Mouse (Mus musculus) liver, adult (tissue): ENCODE measurements around the gene Hrct1.

Experiments
- GATA4 ChIP-seq: IDR thresholded peaks from 2 replicates; pipeline ENCODE4 v1.6.1; 2014; ENCODE audit warnings: mild to moderate bottlenecking, low read length; ENCODE audit not compliant: insufficient replicate concordance

Gene Hrct1

DNA sequence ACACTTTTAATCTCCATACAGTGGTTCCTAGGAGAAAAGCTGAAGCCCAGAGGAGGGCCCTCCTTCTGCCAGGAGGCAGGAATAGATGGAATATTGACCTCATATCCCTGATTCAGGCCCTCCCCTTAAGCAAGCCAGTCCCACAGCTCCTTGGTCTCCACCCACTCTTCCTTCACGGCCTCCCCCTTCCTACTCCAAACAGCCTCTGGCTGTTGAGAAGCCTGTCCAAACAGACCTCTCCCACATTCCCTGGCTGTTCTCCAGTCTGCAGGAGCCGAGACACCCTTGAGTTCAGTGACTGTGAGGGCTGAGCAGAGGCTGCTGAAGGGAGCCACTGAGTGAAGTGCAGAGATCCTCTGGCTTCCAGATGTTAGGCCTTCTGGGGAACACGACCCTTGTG, at the start of gene Hrct1:
Hrct1 (plus strand) TSS at position 194 of the 400 bp plus-strand sequence.
- TF ChIP-seq GATA4: no peak

DNA sequence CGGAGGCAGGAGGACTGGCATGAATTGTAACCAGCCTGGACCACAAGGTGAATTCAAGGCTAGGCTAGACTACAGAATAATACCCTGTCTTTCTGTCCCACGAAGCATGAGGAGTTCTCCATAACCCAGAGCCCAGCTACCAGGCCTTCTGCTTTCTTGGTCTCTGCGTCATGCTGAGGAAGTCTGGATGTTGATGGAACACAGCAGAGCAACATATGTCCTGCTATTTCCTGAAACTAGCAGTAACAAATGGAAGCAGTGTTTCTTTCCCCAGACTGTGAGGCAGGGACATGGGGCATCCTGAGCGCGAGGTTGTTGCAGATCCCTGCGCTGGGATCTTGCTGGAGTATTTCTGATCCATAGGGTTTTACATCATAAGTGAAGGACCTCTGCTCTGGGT, 48.4 kb upstream of the Hrct1 start:
- no peak for TF ChIP-seq GATA4

DNA sequence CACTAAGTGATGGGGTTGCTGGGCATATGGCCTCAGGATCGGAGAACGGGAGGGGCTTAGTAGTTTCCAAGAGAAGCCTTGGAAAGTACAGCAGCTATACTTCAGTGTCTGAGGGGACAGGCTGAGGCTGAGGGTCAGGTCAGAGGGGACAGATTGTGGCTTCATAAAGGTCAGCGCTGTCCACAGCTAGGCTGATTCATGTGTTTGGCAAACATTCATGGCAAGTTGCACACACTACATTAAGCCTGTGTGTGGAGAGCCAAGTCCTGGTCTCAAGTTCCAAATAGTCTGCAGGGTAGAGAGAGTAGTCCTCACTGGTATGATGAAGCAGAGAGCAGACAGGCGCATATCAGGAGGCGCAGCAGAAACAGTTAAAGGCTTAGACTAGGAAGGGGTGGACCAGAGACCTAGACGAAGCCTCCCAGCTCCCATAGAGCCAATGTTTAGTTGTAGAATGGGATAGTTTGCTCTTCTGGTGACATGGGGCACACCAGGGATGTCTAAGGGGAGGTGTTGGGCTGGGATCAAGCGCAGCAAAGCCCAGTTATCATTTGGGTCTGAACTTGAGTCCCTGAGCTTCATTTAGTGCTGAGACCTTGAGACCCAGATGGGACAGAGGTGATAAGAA, 47.5 kb upstream of the Hrct1 start:
- no peak for TF ChIP-seq GATA4

DNA sequence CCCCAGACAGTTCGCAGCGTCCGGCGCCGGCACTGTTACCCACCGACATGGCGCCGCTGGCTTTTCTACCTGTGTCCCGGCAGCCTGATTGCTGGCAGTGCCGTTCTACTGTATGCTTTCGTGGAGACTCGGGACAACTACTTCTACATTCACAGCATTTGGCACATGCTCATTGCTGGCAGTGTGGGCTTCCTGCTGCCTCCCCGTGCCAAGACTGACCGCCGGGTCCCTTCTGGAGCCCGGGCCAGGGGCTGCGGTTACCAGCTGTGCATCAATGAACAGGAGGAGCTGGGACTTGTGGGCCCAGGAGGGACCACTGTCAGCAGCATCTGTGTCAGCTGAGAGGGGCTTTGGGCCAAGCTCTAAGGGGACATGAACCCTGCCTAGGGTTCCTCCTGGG, 37.0 kb upstream of the Hrct1 start:
- TF ChIP-seq GATA4: no peak

DNA sequence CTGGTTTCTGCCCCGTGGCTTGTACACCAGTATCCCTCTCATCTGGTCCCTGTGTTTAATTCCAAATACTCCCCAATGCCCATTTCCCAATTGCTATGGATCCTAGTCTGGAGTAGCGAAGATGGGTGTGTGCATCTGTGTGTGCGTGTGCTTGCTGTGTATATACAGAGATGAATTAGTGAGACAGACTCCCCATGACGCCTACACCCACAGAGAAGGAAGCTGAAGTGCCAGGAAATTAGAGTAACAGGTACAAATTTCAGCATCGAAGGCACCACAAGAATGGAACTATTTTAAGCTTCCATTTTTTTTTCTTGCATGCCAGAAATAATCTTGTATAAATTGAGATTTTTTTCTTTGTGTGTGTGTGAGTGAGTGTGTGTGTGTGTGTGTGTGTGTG, 36.0 kb upstream of the Hrct1 start:
- TF ChIP-seq GATA4: no peak

DNA sequence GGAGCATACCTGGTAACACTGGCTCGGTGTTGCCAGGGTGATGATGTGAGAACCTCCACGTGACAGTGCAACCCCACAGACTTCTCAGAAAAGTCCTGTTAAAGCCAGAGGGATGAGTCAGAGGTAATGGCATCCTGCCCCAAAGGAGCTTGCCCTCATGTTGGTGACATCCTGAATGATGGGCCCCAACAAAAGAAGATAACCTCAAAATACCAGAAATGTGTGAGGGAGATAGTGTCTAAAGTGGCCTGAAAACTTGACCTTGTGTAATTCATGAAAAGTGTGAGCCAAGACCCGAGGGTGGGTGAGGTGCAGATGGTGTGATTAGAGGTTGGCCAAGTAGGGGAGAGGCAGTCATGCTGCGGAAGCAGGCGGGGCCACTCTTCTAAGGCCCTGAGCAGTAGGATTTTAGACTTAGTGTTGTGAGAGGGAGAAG, 33.2 kb upstream of the Hrct1 start:
- no peak for TF ChIP-seq GATA4

DNA sequence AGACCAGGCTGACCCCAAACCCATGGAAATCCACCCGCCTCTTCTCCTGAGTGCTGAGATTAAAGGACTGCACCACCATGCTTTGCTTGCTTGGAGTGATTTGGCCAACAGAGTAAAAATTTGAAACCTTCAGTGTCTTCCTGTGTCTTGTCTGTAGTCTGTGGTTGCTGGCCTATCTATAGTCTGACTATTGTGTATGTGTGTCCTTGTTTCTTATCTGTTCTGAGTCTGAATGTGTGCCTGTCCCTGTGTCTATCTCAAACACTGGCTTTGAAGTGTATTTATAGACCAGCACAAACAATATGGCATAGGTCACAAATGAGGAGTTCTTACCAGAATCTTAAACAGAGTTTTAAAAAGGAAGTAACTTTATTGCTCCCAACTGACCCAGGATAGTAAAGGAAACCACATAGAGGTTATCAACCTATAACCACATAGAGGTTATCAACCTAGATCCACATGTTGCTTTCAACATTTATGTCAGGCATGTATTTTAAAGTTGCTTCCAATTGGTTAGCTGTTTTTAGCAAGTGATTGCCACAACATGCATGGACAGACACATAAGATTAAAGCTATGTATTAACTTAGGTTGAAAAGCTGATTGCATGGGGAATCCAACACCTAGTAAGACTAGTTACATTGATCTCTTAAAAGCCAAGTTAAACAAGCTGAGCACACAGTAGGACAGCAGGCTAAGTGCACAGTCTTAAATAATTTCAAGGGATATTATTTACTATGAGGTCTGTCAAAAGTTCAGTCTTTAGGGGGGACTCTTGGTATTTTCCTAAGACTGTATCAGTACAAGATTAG, 32.3 kb upstream of the Hrct1 start:
- TF ChIP-seq GATA4: no peak

DNA sequence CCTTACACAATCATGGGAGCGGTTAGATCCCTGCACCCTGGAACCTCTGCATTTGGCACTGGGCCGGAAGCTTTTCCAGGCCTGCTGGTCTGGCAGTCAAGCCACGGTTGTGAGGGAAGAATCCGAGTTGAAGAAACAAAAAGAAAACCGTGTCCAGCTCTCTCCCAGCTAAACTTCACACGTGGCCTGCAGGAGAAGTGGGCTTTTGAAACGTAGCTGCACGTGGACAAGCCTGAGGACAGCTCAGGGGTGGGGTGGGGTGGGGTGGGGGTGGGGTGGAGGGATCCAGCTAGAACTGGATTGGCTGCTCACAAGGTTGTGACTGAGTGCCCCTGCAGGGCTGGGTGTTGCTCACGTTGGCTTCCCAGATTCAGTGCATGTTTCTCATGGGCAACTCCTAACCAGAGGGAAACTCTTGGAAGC, 31.7 kb upstream of the Hrct1 start:
- no peak for TF ChIP-seq GATA4

DNA sequence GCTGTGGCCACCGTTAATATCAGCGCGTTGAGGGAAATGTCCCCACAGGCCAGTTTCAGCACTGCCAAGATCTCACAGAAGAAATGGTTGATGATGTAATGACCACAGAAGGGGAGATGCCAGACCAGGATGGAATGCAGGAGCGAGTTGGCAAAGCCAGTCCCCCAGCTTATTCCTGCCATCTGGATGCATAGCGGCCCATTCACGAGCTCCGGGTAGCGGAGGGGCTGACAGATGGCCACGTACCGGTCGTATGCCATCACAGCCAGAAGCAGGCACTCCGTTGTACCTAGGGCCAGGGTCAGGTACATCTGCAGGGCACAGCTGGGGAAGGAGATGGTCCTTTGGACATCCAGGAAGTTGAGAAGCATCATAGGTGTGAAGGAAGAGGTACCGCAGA, 30.4 kb upstream of the Hrct1 start:
- TF ChIP-seq GATA4: no peak

DNA sequence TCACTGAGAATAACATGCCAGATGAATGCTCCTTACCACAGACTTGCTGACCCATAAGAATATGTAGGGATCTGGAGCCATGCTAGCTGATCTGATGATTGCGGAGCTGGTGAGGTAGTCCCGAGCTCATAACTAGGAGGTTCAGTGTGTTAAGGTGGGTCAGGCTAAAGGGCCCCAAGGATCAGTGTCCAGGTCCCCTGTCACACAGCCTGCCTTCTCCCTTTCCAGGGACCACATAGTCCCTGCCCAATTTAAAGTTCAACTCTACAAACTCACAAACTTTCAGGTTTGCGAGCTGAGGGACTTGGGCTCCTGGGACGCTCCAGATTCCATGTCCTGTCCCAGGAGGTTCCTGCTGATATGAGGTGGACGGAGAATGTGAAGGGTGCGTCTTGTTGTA, 26.3 kb upstream of the Hrct1 start, which contains the start of gene Olfr70:
Olfr70 (minus strand) TSS at position 101 of the 400 bp plus-strand sequence.
- TF ChIP-seq GATA4: no peak

DNA sequence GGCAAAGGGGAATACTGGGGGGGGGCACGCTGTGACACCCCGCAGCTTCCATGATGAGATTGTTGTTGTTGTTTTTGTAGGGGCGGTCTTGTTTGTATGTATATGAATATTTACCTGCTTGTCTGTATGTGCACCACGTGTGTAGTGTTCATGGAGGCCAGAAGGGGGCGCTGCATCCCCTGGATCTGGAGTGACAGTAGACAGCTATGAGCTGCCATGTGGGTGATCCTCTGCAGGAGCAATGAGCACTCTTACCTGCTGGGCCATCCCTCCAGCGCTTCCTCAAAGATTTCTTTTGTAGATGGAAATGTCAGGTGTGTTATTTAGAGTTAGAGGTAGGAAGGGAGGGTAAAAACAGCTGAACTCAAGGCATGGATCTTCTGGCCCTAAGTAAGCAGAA, 23.5 kb upstream of the Hrct1 start:
- no peak for TF ChIP-seq GATA4

DNA sequence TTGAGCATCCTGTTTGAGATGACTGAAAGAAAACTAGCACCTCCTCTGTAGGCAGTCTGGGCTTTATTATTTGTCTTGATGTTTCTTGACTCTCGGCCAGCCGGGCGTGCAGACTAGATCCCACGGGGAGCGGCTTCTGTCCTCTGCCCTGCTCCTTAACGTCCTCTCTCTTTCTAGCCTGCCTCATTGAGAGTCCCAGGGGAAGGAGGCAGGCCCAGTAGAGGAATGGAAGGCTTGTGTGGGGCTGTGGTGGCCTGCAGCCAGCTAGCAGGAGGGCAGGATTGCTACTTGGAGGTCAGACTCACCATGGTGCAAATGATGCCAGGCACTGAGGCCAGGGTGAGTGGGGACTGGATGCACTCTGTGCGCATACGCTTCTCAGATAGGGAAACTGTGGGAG, 23.1 kb upstream of the Hrct1 start:
- TF ChIP-seq GATA4: no peak

DNA sequence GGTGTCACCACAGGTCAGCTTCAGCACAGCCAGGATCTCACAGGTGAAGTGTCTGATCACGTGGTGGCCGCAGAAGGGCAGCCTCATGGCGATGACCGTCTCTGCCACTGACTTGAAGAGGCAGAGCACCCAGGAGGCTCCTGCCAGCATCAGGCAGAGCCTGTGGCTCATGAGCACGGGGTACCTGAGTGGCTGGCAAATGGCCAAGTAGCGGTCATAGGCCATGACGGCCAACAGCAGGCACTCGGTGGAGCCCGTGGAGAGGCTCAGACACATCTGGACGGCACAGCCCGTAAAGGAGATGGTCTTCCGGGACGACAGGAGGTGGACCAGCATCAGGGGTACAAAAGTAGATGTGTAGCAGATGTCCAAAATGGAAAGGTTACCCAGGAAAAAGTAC, 21.0 kb upstream of the Hrct1 start:
- no peak for TF ChIP-seq GATA4

DNA sequence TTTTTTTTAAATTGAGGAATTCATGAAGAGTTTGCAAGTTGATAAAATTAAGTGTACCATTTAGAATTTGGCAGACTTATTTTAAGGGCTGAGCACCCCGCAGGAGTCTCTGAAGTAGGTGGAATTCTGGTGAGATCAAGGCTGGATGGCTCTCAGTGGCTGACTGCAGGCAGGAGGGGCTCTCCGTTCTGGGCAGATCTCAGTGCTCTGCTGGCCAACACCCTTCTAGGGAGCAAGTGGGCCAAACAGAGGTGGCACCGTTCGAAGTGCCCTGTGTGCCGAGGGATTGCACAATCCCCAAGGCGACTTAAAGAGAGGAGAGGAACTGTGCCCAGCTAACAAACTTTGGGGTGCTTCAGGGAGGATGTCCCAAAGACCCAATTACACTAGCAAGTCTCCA, 17.1 kb upstream of the Hrct1 start, which contains the start of gene Olfr71:
Olfr71 (minus strand) TSS at position 387 of the 400 bp plus-strand sequence.
- TF ChIP-seq GATA4: no peak

DNA sequence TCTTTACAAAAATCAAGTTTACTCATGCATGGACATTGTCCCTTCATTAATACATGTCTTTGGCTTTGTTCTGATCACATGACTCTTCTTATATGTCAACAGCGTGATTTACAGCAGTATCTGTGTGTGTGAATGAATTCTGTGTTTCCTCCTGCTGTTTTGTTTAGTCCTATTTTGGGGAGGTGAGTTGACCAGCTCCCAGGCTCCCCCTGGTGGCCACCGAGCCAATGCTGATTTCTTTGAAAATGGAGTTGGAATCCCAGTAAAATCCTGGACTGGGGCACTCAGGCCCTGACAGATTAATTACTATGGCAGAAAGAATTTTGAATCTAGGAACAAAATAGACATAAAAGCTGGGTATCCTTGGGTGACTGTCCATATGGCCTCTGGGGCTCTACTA, 15.2 kb upstream of the Hrct1 start:
- no peak for TF ChIP-seq GATA4

DNA sequence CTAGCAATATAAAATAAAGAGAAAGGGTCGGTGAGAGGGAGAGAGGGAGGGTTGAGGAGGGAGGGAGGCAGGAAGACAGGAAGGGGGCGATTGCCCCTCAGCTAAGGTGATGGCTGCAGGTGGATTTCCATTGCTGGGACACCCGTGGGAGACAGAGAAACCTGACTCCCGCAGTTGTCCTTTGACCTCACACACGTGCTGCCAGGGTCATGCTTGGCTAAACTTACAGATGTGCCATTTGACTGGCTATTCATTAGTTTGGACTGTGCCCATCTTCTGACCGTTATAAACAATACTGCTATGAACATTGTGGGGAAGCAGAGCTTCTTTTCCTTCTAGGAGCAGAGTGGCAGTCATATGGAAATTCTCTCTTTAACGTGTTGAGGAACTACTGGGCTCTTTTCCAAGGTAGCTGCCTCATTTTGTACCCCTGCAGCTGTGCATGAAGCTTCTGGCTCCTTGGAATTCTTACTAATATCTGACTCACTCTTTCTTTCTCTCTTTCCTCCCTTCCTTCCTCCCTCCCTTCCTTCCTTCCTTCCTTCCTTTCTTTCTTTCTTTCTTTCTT, 13.3 kb upstream of the Hrct1 start:
- no peak for TF ChIP-seq GATA4
